Mouse (Mus musculus) mouse trophoblast stem cell (cell line): ENCODE results near the gene Arl1.
"Not testable (repeated sequence)": the region's sequence is repeated elsewhere in the genome, so short reads cannot be mapped to it uniquely, and the experiment has no call there.

Experiments used
- in situ Hi-C, 2 experiments: fragments of 300-500 bp; cut with MseI, MboI; formaldehyde crosslinking; loops; 2 replicates in 1 of 2; 3 replicates in 1 of 2; pipeline ENCODE4 v1.15.1; 2025

Gene Arl1

DNA sequence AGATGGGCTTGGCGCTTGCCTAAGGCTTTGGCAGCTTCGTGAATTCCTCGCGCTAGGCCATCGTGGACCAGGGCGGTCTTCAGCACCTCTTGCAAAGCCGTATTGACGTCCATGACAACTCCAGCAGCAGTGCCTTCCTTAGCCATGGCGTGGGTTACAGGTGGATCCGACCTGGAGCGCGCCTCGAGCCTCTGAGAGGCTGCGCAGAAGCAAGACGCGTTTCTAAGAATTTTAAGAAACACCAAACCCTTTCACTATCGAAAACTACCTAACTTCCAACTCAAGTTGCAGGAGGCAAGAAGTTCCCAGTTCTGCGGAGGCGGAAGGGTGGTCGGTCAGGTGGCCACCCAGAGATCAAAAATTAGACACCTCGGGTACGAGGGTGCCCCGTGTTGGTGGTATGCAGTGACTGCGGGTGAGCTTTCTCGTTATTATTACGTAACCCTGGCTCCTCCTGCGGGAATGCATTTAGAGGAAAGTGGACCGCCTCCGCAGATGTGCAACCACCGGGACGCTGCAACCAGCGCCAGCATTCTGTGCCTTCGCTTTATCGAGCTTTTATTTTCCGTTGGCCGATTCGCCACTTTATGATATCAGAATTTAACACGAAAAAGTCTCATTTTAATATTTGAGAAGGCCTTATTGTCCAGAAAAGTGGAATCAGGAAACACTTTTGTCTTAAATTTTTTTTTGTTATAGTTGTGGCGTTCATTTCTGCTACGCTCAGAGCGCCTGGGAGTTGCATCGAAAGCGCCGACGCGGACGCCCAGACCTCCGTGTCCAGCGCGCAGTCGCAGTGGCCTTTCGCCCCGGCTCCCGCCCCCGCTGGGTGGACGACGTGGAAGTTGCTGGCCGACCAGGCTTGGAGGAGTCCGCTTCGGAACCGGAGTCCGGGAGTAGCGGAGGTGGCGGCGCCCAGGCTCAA is at the start of gene Arl1:
Gene Arl1, plus strand, starts transcription at position 288 of the 925 bp plus-strand sequence.
- in situ Hi-C loops = no loop called here

GRCm38 (mm10) chr10:88682904-88683563 is 47.6 kb upstream of the Arl1 start:
- in situ Hi-C loops = no loop called here

DNA sequence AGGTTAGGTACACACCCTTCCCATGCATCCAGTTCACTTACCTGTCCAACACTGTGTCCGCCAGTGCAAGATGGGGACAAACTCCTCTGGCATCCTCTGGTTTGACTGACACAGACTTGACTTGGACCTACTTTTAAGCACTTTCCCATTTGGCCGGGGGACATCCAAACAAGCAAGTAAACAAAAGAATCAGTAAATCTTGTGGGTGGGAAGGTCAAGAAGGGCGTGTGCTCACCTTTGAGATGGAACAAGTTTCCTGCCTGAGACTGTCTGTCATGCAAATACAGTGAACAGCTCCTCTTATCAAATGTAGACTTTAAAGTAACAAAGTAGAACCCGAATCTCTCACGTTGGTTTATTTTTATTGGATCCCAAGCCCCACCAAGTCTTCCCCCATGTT is 45.7 kb upstream of the Arl1 start, which contains the start of gene Spic:
Gene Spic, minus strand, starts transcription at position 91 of the 400 bp plus-strand sequence.
- in situ Hi-C loops = no loop called here

- in situ Hi-C loops = no loop called here
Observed at GRCm38 (mm10) chr10:88700938-88701337, 29.7 kb upstream of the Arl1 start.

- in situ Hi-C loops = no loop called here
Observed at GRCm38 (mm10) chr10:88708671-88709523, 21.8 kb upstream of the Arl1 start.

GRCm38 (mm10) chr10:88712359-88712758 is 18.3 kb upstream of the Arl1 start:
- in situ Hi-C loops = no loop called here

DNA sequence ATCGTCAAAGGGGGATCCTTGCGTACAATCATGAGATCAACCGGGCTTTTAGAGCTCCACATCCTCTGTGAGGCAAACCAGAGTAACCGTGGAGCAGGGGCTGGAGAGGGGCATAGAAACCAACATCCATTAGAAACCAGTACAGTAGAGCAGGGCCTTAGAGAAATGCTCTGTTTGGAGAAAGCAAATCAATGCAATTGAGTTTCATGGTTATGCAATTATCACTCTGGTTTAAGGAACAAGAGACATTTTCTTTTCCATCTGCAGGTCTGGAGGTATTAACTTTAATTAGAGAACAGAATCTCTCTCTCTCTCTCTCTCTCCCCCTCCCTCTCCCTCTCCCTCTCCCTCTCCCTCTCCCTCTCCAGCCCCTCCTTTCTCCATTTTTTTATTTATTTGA is 15.9 kb upstream of the Arl1 start:
- in situ Hi-C loops = no loop called here

GRCm38 (mm10) chr10:88715621-88716020 is 15.0 kb upstream of the Arl1 start:
- in situ Hi-C loops = no loop called here

DNA sequence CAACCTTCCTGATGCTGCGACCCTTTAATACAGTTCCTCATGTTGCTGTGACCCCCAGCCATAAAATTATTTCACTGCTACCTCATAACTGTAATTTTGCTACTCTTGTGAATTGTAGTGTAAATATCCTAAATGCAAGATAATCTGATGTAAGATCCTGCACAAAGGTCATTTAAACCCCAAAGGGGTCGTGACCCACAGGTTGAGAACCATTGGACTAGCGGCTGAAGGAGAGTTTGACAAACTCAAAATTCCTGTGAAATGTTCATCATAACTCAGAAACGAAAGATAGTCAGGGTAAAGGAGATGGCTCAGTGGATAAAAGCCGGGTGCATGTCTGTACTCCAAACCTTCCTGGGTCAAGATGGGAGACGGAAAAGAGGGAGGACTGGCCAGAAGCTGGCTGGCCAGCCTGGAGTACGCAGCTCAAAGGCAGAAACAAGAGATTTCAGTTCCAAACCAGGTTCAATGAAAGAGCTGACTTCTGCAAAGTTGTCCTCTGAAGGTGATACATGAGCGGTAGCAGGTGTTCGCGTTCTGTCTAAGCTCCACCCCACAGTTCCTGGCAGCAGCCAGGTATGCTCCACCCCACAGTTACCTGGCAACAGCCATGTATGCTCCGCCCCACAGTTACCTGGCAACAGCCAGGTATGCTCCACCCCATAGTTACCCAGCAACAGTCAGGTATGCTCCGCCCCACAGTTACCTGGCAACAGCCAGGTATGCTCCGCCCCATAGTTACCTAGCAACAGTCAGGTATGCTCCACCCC is 13.5 kb upstream of the Arl1 start:
- in situ Hi-C loops = no loop called here

DNA sequence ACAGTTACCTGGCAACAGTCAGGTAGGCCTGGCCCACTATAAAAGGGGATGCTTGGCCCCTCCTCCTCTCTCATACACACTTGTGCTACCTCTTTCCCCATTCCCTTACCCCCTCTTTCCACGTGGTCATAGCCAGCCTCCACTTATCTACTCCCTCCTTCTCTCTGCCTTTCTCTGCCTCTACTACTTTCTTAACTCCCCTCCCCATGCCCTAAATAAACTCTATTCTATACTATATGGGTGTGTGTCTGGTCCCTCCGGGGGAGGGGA is 13.0 kb upstream of the Arl1 start:
- in situ Hi-C loops = no loop called here

- in situ Hi-C loops = loop anchor here in 1 of 2 experiments (10.0 kb wide), 2 partner anchors 165 to 345 kb away; partner anchors contain the start of genes Dram1 and Gnptab
Observed at GRCm38 (mm10) chr10:88719618-88720017, 11.0 kb upstream of the Arl1 start.

GRCm38 (mm10) chr10:88725343-88725742 is 5.3 kb upstream of the Arl1 start:
- in situ Hi-C loops = loop anchor here (5.0 to 10.0 kb wide), 3 partner anchors 171 to 351 kb away; partner anchors contain the start of genes Dram1 (in 1 of the 2) and Gnptab (in 1 of the 2)

DNA sequence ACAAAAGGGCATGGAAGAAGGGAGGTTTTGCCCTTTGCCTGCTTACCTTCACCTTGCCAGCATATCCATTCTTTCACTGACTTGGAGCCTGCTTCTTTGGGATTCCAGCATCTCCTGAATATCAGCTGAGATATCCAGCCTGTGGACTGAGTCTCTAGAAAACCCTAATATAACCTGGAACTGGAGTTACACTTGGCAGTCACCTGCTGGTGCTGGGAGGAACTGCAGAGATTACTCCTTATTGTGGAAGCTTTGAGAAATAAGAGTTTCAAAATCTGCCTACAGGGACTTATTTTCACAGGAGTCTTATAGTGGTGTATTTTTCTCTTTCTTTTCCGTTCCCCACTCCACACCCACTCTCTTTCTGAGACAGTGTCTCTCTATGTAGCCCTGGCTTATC is 3.5 kb upstream of the Arl1 start:
- in situ Hi-C loops = loop anchor here (5.0 to 10.0 kb wide), 3 partner anchors 172 to 352 kb away; partner anchors contain the start of genes Dram1 (in 1 of the 2) and Gnptab (in 1 of the 2)

GRCm38 (mm10) chr10:88728166-88728565 is 2.5 kb upstream of the Arl1 start:
- in situ Hi-C loops = loop anchor here (5.0 to 10.0 kb wide), 3 partner anchors 173 to 353 kb away; partner anchors contain the start of genes Dram1 (in 1 of the 2) and Gnptab (in 1 of the 2)

- in situ Hi-C loops = no loop called here
Observed at GRCm38 (mm10) chr10:88731496-88732308, 1.0 kb downstream of the Arl1 start.

GRCm38 (mm10) chr10:88732309-88732622 is 1.6 kb downstream of the Arl1 start:
- in situ Hi-C loops = no loop called here

- in situ Hi-C loops = not testable (repeated sequence)
Observed at GRCm38 (mm10) chr10:88739074-88739473, 8.4 kb downstream of the Arl1 start.

DNA sequence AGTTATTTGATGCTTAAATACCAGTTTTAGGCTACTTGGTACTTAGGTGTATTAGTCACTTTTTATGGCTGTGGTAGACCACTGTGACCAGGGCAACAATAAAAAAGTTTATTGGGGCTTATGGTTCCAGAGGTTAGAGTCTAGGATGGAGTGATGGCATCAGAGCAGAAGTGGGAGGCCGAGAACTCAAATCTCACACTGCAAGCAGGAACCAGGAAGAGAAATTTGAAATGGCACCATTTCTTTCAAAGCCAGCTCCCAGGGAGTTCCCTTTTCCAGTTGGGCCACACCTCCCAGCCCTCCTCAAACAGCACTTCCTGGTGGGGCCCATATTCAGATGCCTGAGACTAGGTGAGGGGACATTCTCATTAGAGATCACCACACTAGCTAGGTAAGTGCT is 9.2 kb downstream of the Arl1 start:
- in situ Hi-C loops = no loop called here

DNA sequence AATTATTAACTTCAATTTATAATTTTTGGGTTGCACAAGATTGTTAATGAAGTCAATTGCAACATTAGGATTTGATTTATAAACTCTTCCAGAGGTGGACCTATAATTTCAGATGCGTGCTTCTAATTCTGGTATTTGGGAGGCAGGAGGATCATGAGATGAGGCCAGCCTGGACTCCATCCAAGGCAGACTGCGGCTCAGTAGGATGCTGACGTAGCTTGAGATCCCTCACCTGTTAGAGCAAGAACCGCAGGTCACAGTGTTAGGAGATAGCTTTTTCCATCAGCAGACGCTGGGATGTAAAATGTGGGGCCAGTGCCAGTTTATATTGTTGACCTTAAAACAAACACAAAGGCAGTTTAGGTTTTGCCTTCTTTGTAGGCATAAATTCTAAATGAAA is 10.1 kb downstream of the Arl1 start:
- in situ Hi-C loops = no loop called here

- in situ Hi-C loops = no loop called here
Observed at GRCm38 (mm10) chr10:88741426-88741825, 10.8 kb downstream of the Arl1 start.
